Mouse (Mus musculus) megakaryocyte, embryonic 14.5 days (primary cell): ENCODE measurements around the gene Cacng7. TPM values are rescaled to one million over a fixed set of nuclear protein-coding genes. Genes with fewer than 3 reads are reported as not detected.

Source experiments
- H3K27me3 ChIP-seq: replicated peaks from 2 replicates; pipeline ENCODE3; 2012; ENCODE audit warnings: inconsistent platforms
- H3K36me3 ChIP-seq: replicated peaks from 2 replicates; pipeline ENCODE3; 2012; ENCODE audit warnings: low read length, inconsistent platforms, mixed read lengths
- H3K4me1 ChIP-seq: 2 replicates; pipeline ENCODE4 v1.6.1; 2012; ENCODE audit warnings: inconsistent platforms
- H3K4me3 ChIP-seq: replicated peaks from 2 replicates; pipeline ENCODE3; 2012; ENCODE audit warnings: moderate library complexity, mild to moderate bottlenecking, inconsistent platforms
- H3K9me3 ChIP-seq: 2 replicates; pipeline ENCODE4 v1.6.1; 2012; ENCODE audit warnings: inconsistent platforms
- FLI1 ChIP-seq: IDR thresholded peaks from 2 replicates; pipeline ENCODE4 v1.6.1; 2012; ENCODE audit warnings: low read length, inconsistent platforms, mixed read lengths
- GATA1 ChIP-seq: IDR thresholded peaks from 3 replicates; pipeline ENCODE4 v1.6.1; 2012; ENCODE audit warnings: mixed read lengths, low read length, inconsistent platforms, borderline replicate concordance
- polyA plus RNA-seq: library from polyadenylated mRNA; stranded (reverse); fragments of >175 nt; gene quantifications from 2 replicates; pipeline ENCODE4 v1.2.3, GENCODE M21; 2012; ENCODE audit warnings: low replicate concordance; ENCODE audit not compliant: insufficient read depth

The Cacng7 gene
- polyA plus RNA-seq = not detected in 2 replicates

DNA sequence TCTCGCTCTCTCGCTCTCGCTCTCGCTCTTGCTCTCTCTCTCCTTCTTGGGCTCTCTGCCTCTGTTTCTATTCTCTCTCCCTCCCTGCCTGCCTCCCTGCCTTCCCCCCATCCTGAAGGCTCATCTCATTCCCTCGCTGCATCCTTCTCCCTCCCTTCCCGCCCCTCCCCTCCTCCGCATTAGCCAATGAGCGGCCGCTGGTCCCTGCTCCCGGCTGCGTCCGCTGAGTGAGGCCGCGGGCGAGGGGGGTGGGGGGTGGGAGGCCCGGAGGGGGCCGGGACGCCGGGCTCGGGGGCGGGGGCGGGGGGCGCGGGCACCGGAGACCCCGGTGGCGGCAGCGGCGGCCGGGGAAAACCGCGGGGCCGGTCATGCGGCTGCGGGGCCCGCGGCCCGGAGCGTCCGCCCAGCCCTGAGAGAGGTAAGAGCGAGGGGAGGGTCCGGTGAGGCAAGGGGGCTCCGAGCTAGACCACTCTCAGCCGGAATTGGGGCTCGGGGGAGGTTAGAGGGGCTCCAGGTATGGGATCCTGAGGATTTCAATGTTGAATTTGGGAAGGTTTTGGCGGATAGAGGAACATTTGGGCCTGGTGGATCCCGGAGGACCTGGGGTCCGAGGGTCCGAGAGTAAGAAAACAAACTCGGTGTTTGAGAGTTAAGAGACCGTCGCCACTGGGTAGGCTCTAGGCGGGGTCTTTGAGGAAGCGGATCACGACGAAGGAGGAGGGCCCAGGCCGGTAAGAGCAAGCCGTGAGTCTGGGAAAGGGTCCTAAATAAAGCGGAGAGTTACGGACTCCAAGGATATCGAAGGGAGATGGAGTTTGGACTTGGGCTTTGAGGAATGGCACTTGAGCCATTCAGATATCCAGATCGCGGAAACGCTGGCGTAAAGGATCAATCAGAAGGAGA lies at the start of gene Cacng7:
Gene Cacng7, plus strand, starts transcription at position 337 of the 903 bp plus-strand sequence.
- Histone ChIP-seq H3K27me3 (peaks cover 61% of the 10 kb centered on the region), H3K9me3 (no peaks in the 10 kb centered on the region), H3K36me3 (no peaks in the 10 kb centered on the region), H3K4me3 (no peak within 1 kb of the TSS), H3K4me1 (peaks cover 8% of the 10 kb centered on the region; the same call in 1 of the 2 replicates)
- TF ChIP-seq FLI1 (no peak), GATA1 (no peak)

DNA sequence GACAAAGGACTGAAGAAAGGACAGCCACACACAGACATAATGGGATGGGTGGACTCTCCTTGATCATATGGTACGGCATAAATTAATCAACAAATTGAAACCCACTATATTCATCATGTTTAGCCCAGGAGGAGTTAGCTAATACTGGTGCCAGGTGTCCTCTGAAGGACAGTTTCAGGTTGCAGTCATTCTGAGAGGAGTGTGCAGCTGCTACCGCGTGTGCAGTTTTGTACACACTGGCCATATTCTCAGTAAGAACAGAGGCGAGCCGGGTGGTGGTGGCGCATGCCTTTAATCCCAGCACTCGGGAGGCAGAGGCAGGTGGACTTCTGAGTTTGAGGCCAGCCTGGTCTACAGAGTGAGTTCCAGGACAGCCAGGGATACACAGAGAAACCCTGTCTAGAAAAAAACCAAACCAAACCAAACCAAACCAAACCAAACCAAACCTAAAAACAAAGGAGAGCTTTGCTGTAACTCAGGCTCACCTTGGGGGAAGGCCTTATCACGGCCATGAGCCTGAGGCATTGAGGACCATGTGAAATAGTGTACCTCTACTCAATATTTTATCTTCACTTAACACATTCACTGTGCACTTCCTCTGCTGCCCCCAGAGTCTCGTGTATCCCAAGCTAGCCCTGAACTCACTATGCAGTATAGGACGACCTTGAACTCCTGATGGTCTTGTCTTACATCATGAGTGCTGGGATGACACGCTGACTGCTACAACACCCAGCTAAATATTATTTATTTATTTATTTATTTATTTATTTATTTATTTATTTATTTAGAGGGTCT lies 49.5 kb upstream of the Cacng7 start:
- Histone ChIP-seq H3K36me3 (no peaks in the 10 kb centered on the region), H3K4me1 (peaks cover 3% of the 10 kb centered on the region; the same call in 1 of the 2 replicates), H3K4me3 (no peak overlapping the region), H3K27me3 (peaks cover 3% of the 10 kb centered on the region), H3K9me3 (no peaks in the 10 kb centered on the region)
- TF ChIP-seq FLI1 (no peak), GATA1 (no peak)

DNA sequence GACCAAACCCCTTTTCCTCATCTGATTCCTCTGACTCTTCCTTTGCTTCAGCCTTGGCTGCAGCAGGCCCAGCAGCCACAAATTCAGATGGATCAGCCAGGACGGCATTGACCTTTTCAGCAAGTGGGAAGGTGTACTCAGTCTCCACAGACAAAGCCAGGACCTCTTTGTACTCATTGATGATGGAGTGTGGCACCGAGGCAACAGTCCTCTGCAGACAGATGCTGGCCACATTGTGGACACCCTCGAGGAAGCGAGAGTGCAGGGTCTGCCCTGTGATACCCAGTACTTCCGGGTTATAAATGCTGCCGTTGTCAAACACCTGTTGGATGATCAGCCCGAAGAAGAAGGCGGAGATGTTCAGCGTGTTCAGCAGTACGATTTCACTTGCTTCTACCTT lies 48.2 kb upstream of the Cacng7 start:
- Histone ChIP-seq H3K9me3 (no peaks in the 10 kb centered on the region), H3K4me3 (no peak overlapping the region), H3K4me1 (peaks cover 12% of the 10 kb centered on the region), H3K36me3 (no peaks in the 10 kb centered on the region), H3K27me3 (peaks cover 3% of the 10 kb centered on the region)
- TF ChIP-seq GATA1 (no peak), FLI1 (no peak)

DNA sequence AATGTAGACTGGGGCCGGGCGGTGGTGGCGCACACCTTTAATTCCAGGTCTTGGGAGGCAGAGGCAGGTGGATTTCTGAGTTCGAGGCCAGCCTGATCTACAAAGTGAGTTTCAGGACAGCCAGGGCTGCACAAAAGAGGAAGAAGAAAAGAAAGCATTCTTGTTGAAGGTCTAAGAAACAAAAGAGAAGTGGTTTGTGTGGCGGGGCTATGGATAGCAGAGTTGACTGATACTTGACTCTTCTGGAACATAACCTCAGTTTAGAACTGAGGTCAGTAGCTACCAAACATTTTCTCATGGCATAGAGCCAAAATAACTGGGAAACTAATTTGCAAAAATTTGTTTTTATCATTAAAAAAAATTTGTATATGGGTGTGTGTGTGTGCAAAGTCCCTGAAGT lies 46.7 kb upstream of the Cacng7 start:
- Histone ChIP-seq H3K27me3 (no peaks in the 10 kb centered on the region), H3K4me3 (no peak overlapping the region), H3K9me3 (no peaks in the 10 kb centered on the region), H3K4me1 (peaks cover 25% of the 10 kb centered on the region), H3K36me3 (no peaks in the 10 kb centered on the region)
- TF ChIP-seq GATA1 (no peak), FLI1 (no peak)

DNA sequence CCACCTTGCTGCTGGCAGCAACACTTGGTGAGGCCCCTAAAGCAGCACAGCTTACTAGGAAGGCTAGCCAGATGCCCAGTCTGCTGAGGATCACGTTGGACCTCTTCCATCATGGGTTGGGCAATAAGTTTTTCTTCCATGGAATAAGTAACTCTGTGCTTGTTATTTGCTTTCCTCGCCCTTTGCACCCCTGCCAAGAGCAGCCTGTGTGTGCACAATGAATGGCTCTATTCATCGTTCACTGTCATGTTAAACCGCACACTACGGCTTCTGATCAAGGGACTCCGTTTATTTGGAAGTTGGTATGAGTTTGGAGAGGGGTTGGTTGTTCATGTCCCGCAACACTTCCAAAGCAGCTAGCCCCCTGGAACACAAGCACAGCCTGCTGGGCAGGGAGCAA lies 45.6 kb upstream of the Cacng7 start:
- no peaks in the 10 kb centered on the region for H3K9me3 ChIP-seq
- no peak overlapping the region for H3K4me3 ChIP-seq
- no peaks in the 10 kb centered on the region for H3K36me3 ChIP-seq
- H3K27me3 ChIP-seq = no peaks in the 10 kb centered on the region
- peaks cover 36% of the 10 kb centered on the region for H3K4me1 ChIP-seq
- TF ChIP-seq GATA1 (no peak), FLI1 (no peak)

DNA sequence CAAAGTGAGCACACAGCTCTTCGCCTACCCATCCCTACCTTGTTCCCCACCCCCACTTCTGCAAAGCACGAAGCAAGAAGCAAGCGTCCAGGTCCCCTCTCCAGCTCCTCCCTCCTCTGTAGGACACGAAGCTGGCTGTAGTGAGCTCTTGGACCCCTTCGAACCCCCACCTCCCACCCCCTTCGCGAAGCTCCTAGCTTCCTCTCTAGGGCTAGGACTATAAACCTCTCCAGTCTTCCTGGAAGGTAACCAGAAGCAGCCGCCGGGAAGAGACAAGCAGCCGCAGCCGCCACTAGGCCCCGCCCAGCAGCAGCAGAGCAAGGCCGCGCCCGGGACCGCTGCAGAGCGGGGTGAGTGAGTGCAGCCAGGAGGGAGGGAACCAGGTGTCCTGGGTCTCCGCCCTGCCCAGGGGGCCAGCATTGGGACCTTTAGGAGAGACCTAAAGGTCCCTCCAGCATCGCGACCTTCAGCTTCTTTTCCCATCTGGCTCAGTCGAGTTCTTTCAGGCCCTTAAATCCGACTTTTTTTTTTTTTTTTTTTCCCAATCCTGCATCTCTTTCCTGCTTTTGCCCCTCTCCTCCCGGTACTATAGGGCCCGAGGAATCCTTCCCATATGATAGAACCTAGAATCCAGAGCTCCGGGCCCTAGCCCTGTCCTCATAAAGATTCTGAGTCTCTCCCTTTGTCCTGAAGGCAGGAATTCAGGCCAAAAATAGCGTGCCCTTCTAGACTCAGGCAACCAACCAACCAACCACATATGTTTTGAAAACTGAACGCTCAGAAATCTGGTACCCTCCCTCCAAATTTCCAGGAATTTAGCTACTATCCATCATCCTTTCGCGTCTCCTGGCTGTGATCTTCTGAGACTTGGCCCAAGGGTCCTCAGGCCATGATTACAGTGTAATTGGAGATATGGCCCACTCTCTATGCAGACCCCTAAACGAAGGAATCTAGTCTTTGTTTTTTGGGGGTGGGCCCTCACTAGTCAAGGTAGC lies 43.5 kb upstream of the Cacng7 start, which contains the start of the genes Myadm and Prkcg:
Gene Myadm, plus strand, starts transcription at position 105 of the 995 bp plus-strand sequence.
Gene Prkcg, plus strand, starts transcription at position 204 of the 995 bp plus-strand sequence.
- Histone ChIP-seq H3K4me3 (peak within 1 kb of the TSS; percentile 91), H3K9me3 (no peaks in the 10 kb centered on the region), H3K27me3 (peaks cover 2% of the 10 kb centered on the region), H3K36me3 (no peaks in the 10 kb centered on the region), H3K4me1 (peaks cover 48% of the 10 kb centered on the region)
- no peak for TF ChIP-seq FLI1
- no peak for TF ChIP-seq GATA1

DNA sequence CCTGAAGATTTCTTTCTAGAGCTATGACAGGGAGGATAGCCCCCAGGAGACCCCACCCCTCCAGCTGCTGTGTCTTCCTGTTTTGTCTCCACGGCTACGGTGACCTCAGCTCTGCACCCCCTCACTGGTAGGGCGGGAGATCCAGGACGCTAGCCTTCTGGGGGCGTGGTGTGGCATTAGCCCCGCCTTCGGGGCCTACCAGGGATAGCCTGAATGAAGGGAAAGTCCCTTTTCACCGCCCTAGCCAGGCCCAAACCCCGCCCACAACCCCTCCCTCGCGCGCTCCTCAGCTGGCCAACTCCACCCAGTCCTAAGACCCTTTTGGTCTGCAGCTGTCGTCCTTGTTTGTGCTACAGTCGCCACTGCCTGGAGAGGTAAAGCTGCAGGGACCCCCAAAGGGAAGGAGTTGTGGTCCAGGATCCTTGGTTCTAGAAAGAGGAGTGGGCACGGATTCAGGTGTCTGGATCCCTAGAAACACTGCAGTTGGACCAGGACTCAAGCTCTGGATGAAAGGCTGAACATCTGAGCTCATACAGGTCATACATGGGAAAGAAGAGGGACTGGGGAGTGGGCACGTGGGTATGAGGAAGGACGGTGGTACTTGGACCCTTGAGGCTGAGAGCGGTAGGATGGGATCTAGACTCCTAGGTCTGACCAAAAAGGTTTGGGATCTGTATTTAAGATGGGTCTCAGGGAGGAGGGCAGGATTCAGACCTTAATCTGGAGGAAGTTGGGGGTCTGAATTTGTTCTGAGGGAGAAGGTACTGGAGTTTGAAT lies 42.3 kb upstream of the Cacng7 start:
- TF ChIP-seq GATA1 = no peak
- TF ChIP-seq FLI1 = peak; percentile 18; the same call in 1 of the 2 replicates
- Histone ChIP-seq H3K27me3 (peaks cover 2% of the 10 kb centered on the region), H3K9me3 (no peaks in the 10 kb centered on the region), H3K4me1 (peaks cover 54% of the 10 kb centered on the region), H3K4me3 (peak overlapping the region; percentile 91), H3K36me3 (no peaks in the 10 kb centered on the region)

DNA sequence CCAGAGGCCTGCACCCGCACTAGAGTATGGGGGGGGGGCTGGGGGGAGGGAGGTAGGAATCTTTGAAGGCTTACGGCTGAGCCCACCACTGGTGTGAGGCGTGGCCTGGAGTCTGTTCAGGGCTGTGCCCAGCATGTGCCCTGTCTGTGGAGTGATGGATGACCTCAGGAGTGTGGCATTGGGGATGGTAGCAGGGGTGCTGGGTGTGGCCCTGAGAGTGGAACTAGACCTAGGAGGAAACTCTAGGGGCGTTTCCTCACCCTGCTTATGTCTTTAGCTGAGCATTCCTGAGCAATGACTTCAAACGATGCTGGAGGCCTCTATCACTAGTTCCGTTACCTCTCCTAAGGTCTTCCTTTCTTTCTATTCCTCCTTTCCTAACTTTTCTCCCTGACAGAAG lies 41.6 kb upstream of the Cacng7 start:
- TF ChIP-seq GATA1 (no peak), FLI1 (no peak)
- Histone ChIP-seq H3K4me1 (peaks cover 56% of the 10 kb centered on the region), H3K4me3 (peak overlapping the region; percentile 91), H3K27me3 (peaks cover 2% of the 10 kb centered on the region), H3K9me3 (no peaks in the 10 kb centered on the region), H3K36me3 (peaks cover 3% of the 10 kb centered on the region)
